Mouse (Mus musculus) heart, adult 2 months (tissue): ENCODE measurements at regions not wholly inside any gene's neighbourhood (a gene's known extent, or its start where the extent isn't known, plus 50 kb on each side); places are given as distances from the start of the nearest gene placed in this dataset.

Experiments
- DNase-seq, 2 experiments: peaks; one replicate each; pipeline ENCODE4 v3.0.0; 2021
- H3K27ac ChIP-seq: fragments of 200-600 bp; 2 replicates; pipeline ENCODE4 v1.8.1; 2022
- H3K27me3 ChIP-seq: fragments of 200-500 bp; 2 replicates; pipeline ENCODE4 v1.6.1; 2012; ENCODE audit warnings: mild to moderate bottlenecking, low read length, inconsistent platforms, mixed read lengths; ENCODE audit not compliant: control insufficient read depth, insufficient read depth
- H3K36me3 ChIP-seq: fragments of 200-500 bp; 2 replicates; pipeline ENCODE4 v1.6.1; 2012; ENCODE audit warnings: low read length, inconsistent platforms; ENCODE audit not compliant: control insufficient read depth, insufficient read depth
- H3K4me1 ChIP-seq: fragments of 200-500 bp; 2 replicates; pipeline ENCODE4 v1.6.1; 2011; ENCODE audit warnings: low read length; ENCODE audit not compliant: control insufficient read depth, insufficient read depth
- H3K4me3 ChIP-seq: fragments of 200-600 bp; 2 replicates; pipeline ENCODE4 v1.8.1; 2022
- H3K79me2 ChIP-seq: fragments of 200-500 bp; replicated peaks from 2 replicates; pipeline ENCODE4 v1.6.1; 2012; ENCODE audit warnings: mild to moderate bottlenecking, inconsistent platforms, low read length, moderate library complexity, mixed read lengths; ENCODE audit not compliant: control insufficient read depth, insufficient read depth
- H3K9ac ChIP-seq: fragments of 200-500 bp; 2 replicates; pipeline ENCODE4 v1.6.1; 2012; ENCODE audit warnings: low read depth, mild to moderate bottlenecking, control low read depth, inconsistent platforms, low read length, mixed read lengths
- CTCF ChIP-seq: fragments of 200-600 bp; IDR thresholded peaks from 2 replicates; pipeline ENCODE4 v1.8.1; 2022; ENCODE audit warnings: antibody characterized with exemption, mild to moderate bottlenecking, moderate library complexity
- EP300 ChIP-seq: fragments of 200-500 bp; IDR thresholded peaks from 2 replicates; pipeline ENCODE4 v1.6.1; 2011; ENCODE audit warnings: low read depth, low read length, control low read depth; ENCODE audit not compliant: insufficient read depth
- POLR2A ChIP-seq: fragments of 200-500 bp; IDR thresholded peaks from 2 replicates; pipeline ENCODE4 v1.6.1; 2011; ENCODE audit warnings: mild to moderate bottlenecking, low read depth, low read length, control low read depth; ENCODE audit not compliant: insufficient read depth
- WGBS: fragments of 180-500 bp; shearing (Covaris S2); methylation state at CpG from one replicate; pipeline ENCODE4 v1.1.7; 2018; 5-methylcytosine and 5-hydroxymethylcytosine counted together
- intact Hi-C: fragments of 180-260 bp; cut with DNase I; formaldehyde crosslinking; loops from one replicate; pipeline ENCODE4 v1.15.1; 2025

- no peak overlapping the region for H3K27ac ChIP-seq
- H3K36me3 ChIP-seq = no peaks in the 10 kb centered on the region
- no peaks in the 10 kb centered on the region for H3K79me2 ChIP-seq
- 88% methylated on average over 5 of the region's 5 CpGs for WGBS
- TF ChIP-seq POLR2A = no peak
- no peak for TF ChIP-seq EP300
- no peak for TF ChIP-seq CTCF
- no peaks in the 10 kb centered on the region for H3K27me3 ChIP-seq
- H3K4me1 ChIP-seq = no peaks in the 10 kb centered on the region
- H3K9ac ChIP-seq = no peak overlapping the region
- no peak overlapping the region for H3K4me3 ChIP-seq
- intact Hi-C loops = no loop called here
- no peak for DNase-seq
These were observed 412.0 kb downstream of the Btg1 start for GRCm38 (mm10) chr10:97028776-97029175.

DNA sequence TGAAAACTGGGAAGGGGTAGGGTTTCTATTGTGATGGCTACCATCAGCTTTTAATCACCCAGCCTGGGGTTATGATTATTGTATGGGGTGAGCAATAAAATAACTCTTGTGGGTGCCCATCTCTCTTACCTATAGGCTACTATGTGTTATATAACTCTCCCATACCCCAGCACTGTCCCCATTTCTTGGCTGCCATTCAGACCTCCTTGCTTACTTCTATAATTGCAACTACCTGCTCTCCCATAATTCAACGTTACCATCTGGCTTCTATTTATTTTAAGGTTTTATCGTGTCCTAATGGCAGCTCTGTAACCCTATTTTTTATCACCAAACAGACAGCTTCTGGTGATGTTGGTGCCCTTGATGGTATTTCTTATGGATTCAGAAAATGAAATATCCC is 414.2 kb downstream of the Btg1 start:
- Histone ChIP-seq H3K4me3 (no peak overlapping the region), H3K27ac (no peak overlapping the region), H3K4me1 (no peaks in the 10 kb centered on the region), H3K9ac (no peak overlapping the region), H3K27me3 (no peaks in the 10 kb centered on the region), H3K79me2 (no peaks in the 10 kb centered on the region), H3K36me3 (no peaks in the 10 kb centered on the region)
- TF ChIP-seq POLR2A = no peak
- TF ChIP-seq CTCF = no peak
- TF ChIP-seq EP300 = no peak
- 83% methylated on average over 2 of the region's 2 CpGs for WGBS
- no peak for DNase-seq
- intact Hi-C loops = no loop called here

DNA sequence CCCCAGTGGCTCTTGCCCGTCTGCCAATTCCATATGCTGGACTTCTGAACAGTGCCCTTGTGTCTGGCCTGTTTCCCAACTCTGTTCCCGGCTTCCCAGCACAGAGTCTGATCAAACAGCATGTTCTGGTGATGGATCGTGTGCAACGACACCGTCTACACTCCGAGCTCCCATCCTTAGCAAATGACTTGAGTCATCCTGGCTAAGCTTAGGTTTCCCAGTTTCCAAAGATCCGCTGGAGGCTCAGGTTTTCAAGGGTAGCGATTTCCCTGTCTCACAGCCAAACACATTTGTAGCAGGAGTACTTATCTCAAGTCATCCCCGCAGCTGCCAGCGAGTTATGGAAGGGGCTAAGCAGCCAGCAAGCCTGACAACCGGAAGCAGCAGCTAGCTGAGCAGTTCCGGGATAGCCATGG is 418.6 kb downstream of the Btg1 start:
- Histone ChIP-seq H3K9ac (no peak overlapping the region), H3K27me3 (no peaks in the 10 kb centered on the region), H3K79me2 (no peaks in the 10 kb centered on the region), H3K4me3 (no peak overlapping the region), H3K4me1 (no peaks in the 10 kb centered on the region), H3K27ac (no peak overlapping the region), H3K36me3 (no peaks in the 10 kb centered on the region)
- DNase-seq = peak; percentile 4 to 21
- intact Hi-C loops = no loop called here
- 18% methylated on average over 12 of the region's 12 CpGs for WGBS
- no peak for TF ChIP-seq CTCF

DNA sequence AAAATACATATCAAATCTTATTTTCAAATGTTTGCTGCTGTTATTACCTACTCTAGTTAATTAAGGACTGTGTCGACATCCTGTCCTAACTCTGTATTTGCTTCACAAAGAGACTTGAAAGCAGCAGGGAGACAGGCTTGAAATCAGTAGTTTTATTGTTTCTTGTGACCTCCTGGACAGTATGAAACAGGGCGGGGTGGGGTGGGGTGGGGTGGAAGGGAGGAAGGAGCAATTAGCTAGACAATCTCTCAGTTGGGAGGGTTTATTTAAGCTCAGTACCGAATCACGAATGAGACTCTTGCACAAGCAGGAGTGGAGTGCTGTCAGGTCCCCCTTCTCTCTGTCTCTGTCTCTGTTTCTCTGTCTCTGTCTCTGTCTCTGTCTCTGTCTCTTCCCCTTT is 421.2 kb downstream of the Btg1 start:
- TF ChIP-seq EP300 (no peak), CTCF (no peak), POLR2A (no peak)

DNA sequence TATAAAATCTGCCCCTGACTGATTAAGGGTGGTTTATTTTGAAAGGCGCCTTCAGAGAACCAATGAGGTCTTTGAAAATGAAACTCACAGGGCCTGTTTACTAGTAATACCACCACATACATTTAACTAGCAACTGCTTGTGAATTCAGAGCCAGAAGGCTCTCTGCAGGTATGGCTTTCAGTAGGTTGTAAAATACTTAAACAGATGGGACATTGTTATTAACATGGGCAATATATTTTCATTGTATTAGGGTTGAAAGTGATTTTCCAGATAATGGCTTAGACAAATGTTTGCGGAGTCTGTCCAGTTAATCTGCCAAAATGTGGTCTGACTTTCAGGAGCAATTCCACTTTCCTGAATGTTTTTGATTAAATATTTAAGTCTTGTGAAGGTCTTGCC is 430.8 kb downstream of the Btg1 start:
- no peak overlapping the region for H3K9ac ChIP-seq
- no peaks in the 10 kb centered on the region for H3K36me3 ChIP-seq
- H3K4me3 ChIP-seq = no peak overlapping the region
- intact Hi-C loops = no loop called here
- no peaks in the 10 kb centered on the region for H3K79me2 ChIP-seq
- no peak overlapping the region for H3K27ac ChIP-seq
- no peaks in the 10 kb centered on the region for H3K27me3 ChIP-seq
- no peak for DNase-seq
- H3K4me1 ChIP-seq = no peaks in the 10 kb centered on the region
- TF ChIP-seq POLR2A (no peak), EP300 (no peak), CTCF (no peak)
- WGBS = 79% methylated on average over 2 of the region's 2 CpGs

More for the DNA sequence above, 421.2 kb downstream of the Btg1 start:
- no peak overlapping the region for H3K27ac ChIP-seq
- 41% methylated on average over 4 of the region's 4 CpGs for WGBS
- DNase-seq = no peak
- H3K4me1 ChIP-seq = no peaks in the 10 kb centered on the region
- H3K36me3 ChIP-seq = no peaks in the 10 kb centered on the region
- H3K79me2 ChIP-seq = no peaks in the 10 kb centered on the region
- intact Hi-C loops = no loop called here
- H3K9ac ChIP-seq = no peak overlapping the region
- no peaks in the 10 kb centered on the region for H3K27me3 ChIP-seq
- no peak overlapping the region for H3K4me3 ChIP-seq

GRCm38 (mm10) chr10:97047996-97048395 is 431.2 kb downstream of the Btg1 start:
- no peak for DNase-seq
- H3K4me1 ChIP-seq = no peaks in the 10 kb centered on the region
- TF ChIP-seq EP300 = no peak
- TF ChIP-seq POLR2A = no peak
- TF ChIP-seq CTCF = no peak
- no peak overlapping the region for H3K4me3 ChIP-seq
- no peaks in the 10 kb centered on the region for H3K36me3 ChIP-seq
- no peak overlapping the region for H3K9ac ChIP-seq
- 78% methylated on average over 2 of the region's 2 CpGs for WGBS
- H3K79me2 ChIP-seq = no peaks in the 10 kb centered on the region
- no peak overlapping the region for H3K27ac ChIP-seq
- intact Hi-C loops = no loop called here
- no peaks in the 10 kb centered on the region for H3K27me3 ChIP-seq

GRCm38 (mm10) chr10:97054472-97054871 is 424.9 kb upstream of the Dcn start:
- DNase-seq = no peak
- intact Hi-C loops = no loop called here
- Histone ChIP-seq H3K4me3 (no peak overlapping the region), H3K4me1 (no peaks in the 10 kb centered on the region), H3K9ac (no peak overlapping the region), H3K27me3 (no peaks in the 10 kb centered on the region), H3K79me2 (no peaks in the 10 kb centered on the region), H3K27ac (no peak overlapping the region), H3K36me3 (no peaks in the 10 kb centered on the region)
- 88% methylated on average over 3 of the region's 3 CpGs for whole genome bisulfite sequencing
- TF ChIP-seq CTCF (no peak), EP300 (no peak), POLR2A (no peak)
